Mouse (Mus musculus) kidney, adult 2 months (tissue): ENCODE data around the gene Ankrd27.

Experiments
- CTCF ChIP-seq: fragments of 200-500 bp; conservative IDR thresholded peaks from 2 replicates; pipeline ENCODE4 v1.5.1; 2011; ENCODE audit warnings: low read depth, mild to moderate bottlenecking, control low read depth, low read length, moderate library complexity, mixed read lengths; ENCODE audit not compliant: insufficient read depth, insufficient read length
- POLR2A ChIP-seq: fragments of 200-500 bp; IDR thresholded peaks from one replicate; pipeline ENCODE4 v1.6.1; 2011; ENCODE audit warnings: low read depth, low read length, control low read depth

DNA sequence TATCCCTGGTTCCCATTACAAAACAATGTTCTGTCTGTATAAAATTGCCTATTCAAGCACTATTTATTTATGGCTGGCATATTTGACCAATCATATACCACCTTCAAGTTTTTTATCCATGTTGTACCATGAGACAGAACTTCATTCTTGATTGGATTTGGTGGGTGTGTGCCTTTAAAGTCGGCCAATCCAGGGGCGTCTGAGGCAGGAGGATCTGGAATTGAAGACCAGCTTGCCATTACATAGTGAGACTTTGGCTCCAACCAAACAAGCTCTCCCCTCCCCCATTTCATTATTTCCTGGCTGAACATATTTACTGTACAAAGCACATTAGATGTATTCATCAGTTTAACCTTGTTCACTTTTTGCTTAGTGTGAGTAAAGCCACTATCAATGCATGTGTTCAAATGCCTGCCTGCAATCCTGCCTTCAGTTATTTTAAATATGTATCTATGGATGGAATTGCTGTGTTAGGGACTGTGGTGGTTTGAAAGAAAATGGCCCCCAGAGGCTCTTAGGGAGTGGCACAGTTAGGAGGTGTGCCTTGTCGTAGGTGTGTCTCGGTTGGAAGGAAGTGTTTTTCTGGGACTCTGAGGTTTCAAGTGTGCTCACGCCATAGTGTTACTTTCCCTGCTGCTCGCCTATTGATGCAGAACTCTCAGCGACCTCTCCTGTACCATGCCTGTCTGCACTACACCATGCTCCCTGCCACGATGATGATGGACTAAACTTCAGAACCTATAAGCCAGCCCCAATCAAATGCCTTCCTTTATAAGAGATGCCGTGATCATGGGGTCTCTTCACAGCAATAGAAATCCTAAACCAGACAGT is 62.4 kb downstream of the Ankrd27 start:
- TF ChIP-seq CTCF (no peak), POLR2A (no peak)
